Mouse (Mus musculus) testis, adult 2 months (tissue): Measurements from ENCODE around the gene Mcub.

Experiments
- CTCF ChIP-seq: fragments of 200-500 bp; IDR thresholded peaks from 2 replicates; pipeline ENCODE4 v1.5.1; 2012; ENCODE audit warnings: low read depth, mild to moderate bottlenecking, inconsistent platforms, low read length, moderate library complexity; ENCODE audit not compliant: control insufficient read depth, insufficient read depth, insufficient replicate concordance
- POLR2A ChIP-seq: fragments of 200-500 bp; IDR thresholded peaks from 2 replicates; pipeline ENCODE4 v1.6.1; 2012; ENCODE audit warnings: low read depth, mild to moderate bottlenecking, inconsistent platforms, low read length, moderate library complexity; ENCODE audit not compliant: control insufficient read depth

- TF ChIP-seq POLR2A (no peak), CTCF (no peak)
Measured at GRCm38 (mm10) chr3:129877327-129877726, 92.7 kb downstream of the Mcub start.
